Mouse (Mus musculus) cerebellum, adult 11-12 months (tissue): ENCODE data around the gene Bend5.
A peak's percentile ranks its signal among the peaks of the same experiment; 100 is the strongest.

ENCODE experiments used
- DNase-seq: peaks from one replicate; pipeline ENCODE4 v3.0.0; 2022

Bend5 gene

GRCm38 (mm10) chr4:111442435-111443238, 27.8 kb downstream of the Bend5 start:
- peak; percentile 6 for DNase-seq

- no peak for DNase-seq
These were observed 29.3 kb downstream of the Bend5 start for GRCm38 (mm10) chr4:111443906-111444615.

GRCm38 (mm10) chr4:111444616-111445160, 29.9 kb downstream of the Bend5 start:
- no peak for DNase-seq

- no peak for DNase-seq
These were observed 33.1 kb downstream of the Bend5 start for GRCm38 (mm10) chr4:111447918-111448317.

GRCm38 (mm10) chr4:111448586-111448985, 33.8 kb downstream of the Bend5 start:
- no peak for DNase-seq

- DNase-seq: no peak
These were observed 34.8 kb downstream of the Bend5 start for GRCm38 (mm10) chr4:111449442-111450199.

GRCm38 (mm10) chr4:111451283-111451918, 36.6 kb downstream of the Bend5 start:
- no peak for DNase-seq

GRCm38 (mm10) chr4:111452192-111452591, 37.4 kb downstream of the Bend5 start:
- no peak for DNase-seq

- no peak for DNase-seq
These were observed 38.5 kb downstream of the Bend5 start for GRCm38 (mm10) chr4:111453275-111453674.

- no peak for DNase-seq
These were observed 40.8 kb downstream of the Bend5 start for GRCm38 (mm10) chr4:111455621-111456020.

- no peak for DNase-seq
These were observed 42.8 kb downstream of the Bend5 start for GRCm38 (mm10) chr4:111457568-111457967.

- DNase-seq: no peak
These were observed 52.5 kb downstream of the Bend5 start for GRCm38 (mm10) chr4:111467293-111467773.

- DNase-seq: no peak
These were observed 53.0 kb downstream of the Bend5 start for GRCm38 (mm10) chr4:111467796-111468195.

- DNase-seq: no peak
These were observed 55.0 kb downstream of the Bend5 start for GRCm38 (mm10) chr4:111469847-111470246.

- no peak for DNase-seq
These were observed 56.9 kb downstream of the Bend5 start for GRCm38 (mm10) chr4:111471726-111472125.

- DNase-seq: no peak
These were observed 57.7 kb downstream of the Bend5 start for GRCm38 (mm10) chr4:111472511-111472910.

- DNase-seq: no peak
These were observed 58.2 kb downstream of the Bend5 start for GRCm38 (mm10) chr4:111473014-111473413.

GRCm38 (mm10) chr4:111475374-111475971, 60.7 kb downstream of the Bend5 start:
- DNase-seq: no peak

GRCm38 (mm10) chr4:111477507-111477906, 62.7 kb downstream of the Bend5 start:
- DNase-seq: no peak

GRCm38 (mm10) chr4:111483499-111483898, 68.7 kb downstream of the Bend5 start:
- no peak for DNase-seq

GRCm38 (mm10) chr4:111485189-111485588, 70.4 kb downstream of the Bend5 start:
- DNase-seq: no peak

GRCm38 (mm10) chr4:111486187-111486586, 71.4 kb downstream of the Bend5 start:
- DNase-seq: no peak
